Mouse (Mus musculus): Measurements from ENCODE around the gene Chd6. TPM values are rescaled to one million over a fixed set of nuclear protein-coding genes. Genes with fewer than 3 reads are reported as not detected.

The Chd6 gene
- polyA plus RNA-seq, 1 experiment from 2014 or later, result 30.8 TPM

DNA sequence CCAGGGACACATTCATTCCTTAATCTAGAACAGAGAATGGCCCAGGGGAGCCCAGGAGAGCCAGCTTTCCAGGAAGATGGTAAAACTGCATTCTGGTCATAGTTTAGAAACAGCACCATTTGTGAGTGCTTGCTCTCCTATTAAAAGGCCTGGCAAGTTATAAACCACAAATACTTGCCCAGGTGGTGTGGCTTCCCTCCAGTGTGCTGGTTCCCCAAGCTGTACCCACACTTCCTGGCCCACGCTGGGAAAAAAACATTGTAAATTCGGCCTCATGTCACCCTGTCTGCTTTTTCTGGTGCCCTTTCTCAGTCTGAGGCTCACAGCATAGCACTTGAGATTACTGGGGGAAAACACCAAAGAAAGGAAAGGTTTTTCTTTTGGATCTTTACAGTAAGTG is 55.1 kb downstream of the Chd6 start:
- Histone ChIP-seq H3K4me2 (ENCODE audit: low read length) (no peak overlapping the region), H3K36me3 (ENCODE audit: control insufficient read depth, insufficient read depth, low read length) (peaks cover 8% of the 10 kb centered on the region), H3K4me3 (ENCODE audit: low read depth, low read length) (no peak overlapping the region), H3K4me1 (ENCODE audit: control insufficient read depth, insufficient read depth, low read length) (no peaks in the 10 kb centered on the region), H3K9ac (ENCODE audit: low read depth, low read length) (no peak overlapping the region), H3K27ac (ENCODE audit: low read length) (no peak overlapping the region), H3K9me3 (replicated peaks; ENCODE audit: control insufficient read depth, low read length, poor library complexity, severe bottlenecking) (no peaks in the 10 kb centered on the region), H3K27me3 (ENCODE audit: control insufficient read depth, insufficient read depth, low read depth, low read length) (no peaks in the 10 kb centered on the region)
- WGBS, result 85% methylated on average over 2 of the region's 2 CpGs
- ATAC-seq, result no peak

DNA sequence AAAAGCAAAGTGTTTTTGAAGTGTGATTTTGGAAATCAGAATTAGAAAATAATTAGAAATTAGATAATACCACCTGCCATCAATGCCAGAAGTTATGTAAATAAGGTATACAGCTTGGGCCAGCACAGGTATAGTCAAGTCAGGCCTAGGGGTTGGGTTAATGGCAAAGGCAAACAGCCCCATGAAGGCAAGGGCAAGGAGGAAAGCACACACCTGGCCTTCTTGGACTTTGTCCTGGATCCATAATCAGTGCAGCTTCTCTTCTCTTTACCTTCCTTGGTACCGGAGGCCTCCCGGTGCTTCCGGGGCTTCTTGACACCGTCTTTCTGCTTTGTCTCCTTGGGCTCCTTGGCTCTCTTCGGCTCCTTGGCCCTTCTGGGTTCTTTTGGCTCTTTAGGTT is 56.7 kb downstream of the Chd6 start:
- H3K36me3 ChIP-seq (ENCODE audit: control insufficient read depth, insufficient read depth, low read length), result peaks cover 8% of the 10 kb centered on the region
- ATAC-seq, result no peak
- no peaks in the 10 kb centered on the region for H3K4me1 ChIP-seq (ENCODE audit: control insufficient read depth, insufficient read depth, low read length)
- no peaks in the 10 kb centered on the region for H3K9me3 ChIP-seq (replicated peaks; ENCODE audit: control insufficient read depth, low read length, poor library complexity, severe bottlenecking)
- H3K27me3 ChIP-seq (ENCODE audit: control insufficient read depth, insufficient read depth, low read depth, low read length), result no peaks in the 10 kb centered on the region
- no peak overlapping the region for H3K4me3 ChIP-seq (ENCODE audit: low read depth, low read length)
- 95% methylated on average over 5 of the region's 5 CpGs for WGBS
- no peak overlapping the region for H3K4me2 ChIP-seq (ENCODE audit: low read length)
- no peak overlapping the region for H3K27ac ChIP-seq (ENCODE audit: low read length)
- H3K9ac ChIP-seq (ENCODE audit: low read depth, low read length), result no peak overlapping the region

DNA sequence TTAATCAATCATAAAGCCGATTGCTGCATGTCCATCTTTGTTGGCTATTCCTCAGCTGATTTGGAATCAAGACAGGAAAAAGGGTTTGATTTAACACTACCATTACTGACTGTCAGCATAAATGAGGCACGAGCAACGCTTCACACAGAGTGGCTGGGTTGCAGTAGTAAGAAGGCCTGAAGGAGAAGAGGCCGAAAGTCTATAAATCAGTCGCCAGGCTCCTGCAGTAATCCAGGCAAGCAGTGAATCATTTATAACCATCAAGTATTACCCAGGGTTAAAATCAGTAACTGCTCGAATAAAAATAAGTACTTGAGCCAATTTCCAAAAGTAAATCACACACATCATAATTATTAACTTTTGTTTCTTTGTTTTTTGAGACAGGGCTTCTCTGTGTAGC is 59.4 kb downstream of the Chd6 start:
- H3K4me3 ChIP-seq (ENCODE audit: low read depth, low read length), result no peak overlapping the region
- no peaks in the 10 kb centered on the region for H3K9me3 ChIP-seq (replicated peaks; ENCODE audit: control insufficient read depth, low read length, poor library complexity, severe bottlenecking)
- peaks cover 5% of the 10 kb centered on the region for H3K36me3 ChIP-seq (ENCODE audit: control insufficient read depth, insufficient read depth, low read length)
- ATAC-seq, result no peak
- no peaks in the 10 kb centered on the region for H3K4me1 ChIP-seq (ENCODE audit: control insufficient read depth, insufficient read depth, low read length)
- H3K27ac ChIP-seq (ENCODE audit: low read length), result no peak overlapping the region
- WGBS, result 87% methylated on average over 6 of the region's 6 CpGs
- no peak overlapping the region for H3K4me2 ChIP-seq (ENCODE audit: low read length)
- no peak overlapping the region for H3K9ac ChIP-seq (ENCODE audit: low read depth, low read length)
- no peaks in the 10 kb centered on the region for H3K27me3 ChIP-seq (ENCODE audit: control insufficient read depth, insufficient read depth, low read depth, low read length)

DNA sequence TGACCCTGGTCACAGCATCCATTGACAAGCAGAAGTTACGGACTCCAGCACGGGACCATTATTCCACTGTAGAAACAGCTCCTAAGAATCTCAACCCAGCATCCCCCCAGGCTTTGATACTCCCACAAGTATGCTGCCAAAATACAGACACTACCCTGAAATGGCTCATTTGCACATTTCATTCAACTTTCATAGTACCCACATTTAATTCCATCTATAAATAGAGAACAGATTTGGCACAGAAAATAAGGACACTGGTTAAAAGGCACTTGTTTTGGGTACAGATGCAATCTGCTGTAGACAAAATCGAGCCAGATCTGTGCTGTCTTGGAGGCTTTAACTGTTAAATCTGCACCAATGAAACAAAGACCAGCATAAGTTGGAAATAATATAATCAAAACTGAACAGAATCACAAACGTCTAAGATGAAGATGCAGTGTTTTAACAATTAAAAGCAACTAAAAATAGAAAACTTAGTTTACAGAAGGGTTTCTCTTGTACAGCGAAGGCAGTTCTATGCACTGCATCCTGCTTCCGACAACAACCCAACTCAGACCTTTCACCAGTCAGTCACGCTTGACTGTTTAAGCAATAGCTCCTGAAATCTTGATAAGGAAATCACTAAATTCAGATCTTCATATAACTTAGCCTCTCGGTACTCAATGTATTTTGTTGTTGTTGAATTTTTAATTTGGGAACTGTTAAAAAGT is 64.2 kb downstream of the Chd6 start:
- peaks cover 2% of the 10 kb centered on the region for H3K36me3 ChIP-seq (ENCODE audit: control insufficient read depth, insufficient read depth, low read length)
- ATAC-seq, result no peak
- H3K4me2 ChIP-seq (ENCODE audit: low read length), result no peak overlapping the region
- H3K4me1 ChIP-seq (ENCODE audit: control insufficient read depth, insufficient read depth, low read length), result no peaks in the 10 kb centered on the region; the same call in 1 of the 2 replicates
- H3K9ac ChIP-seq (ENCODE audit: low read depth, low read length), result no peak overlapping the region
- no peaks in the 10 kb centered on the region for H3K27me3 ChIP-seq (ENCODE audit: control insufficient read depth, insufficient read depth, low read depth, low read length)
- no peak overlapping the region for H3K4me3 ChIP-seq (ENCODE audit: low read depth, low read length)
- 87% methylated on average over 8 of the region's 8 CpGs for WGBS
- no peak overlapping the region for H3K27ac ChIP-seq (ENCODE audit: low read length)
- H3K9me3 ChIP-seq (replicated peaks; ENCODE audit: control insufficient read depth, low read length, poor library complexity, severe bottlenecking), result no peaks in the 10 kb centered on the region

DNA sequence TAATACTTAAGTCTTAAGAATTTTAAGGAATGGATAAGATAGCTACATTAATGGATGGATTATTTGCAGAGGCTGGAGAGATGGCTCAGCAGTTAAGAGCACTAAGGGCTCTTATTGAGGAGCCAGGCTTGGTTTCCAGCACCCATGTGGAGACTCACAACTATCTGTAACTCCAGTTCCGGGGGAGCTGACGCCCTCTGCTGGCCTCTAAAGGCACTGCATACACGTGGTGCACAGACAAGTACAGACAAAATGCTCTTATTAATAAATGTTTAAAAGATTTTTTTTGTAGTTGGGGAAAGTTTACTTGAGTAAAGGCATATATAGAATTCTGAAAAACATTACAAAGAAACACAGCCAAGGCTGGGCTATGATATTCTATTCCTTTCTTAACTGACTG is 66.0 kb downstream of the Chd6 start:
- Histone ChIP-seq H3K4me3 (ENCODE audit: low read depth, low read length) (no peak overlapping the region), H3K4me1 (ENCODE audit: control insufficient read depth, insufficient read depth, low read length) (no peaks in the 10 kb centered on the region; the same call in 1 of the 2 replicates), H3K27me3 (ENCODE audit: control insufficient read depth, insufficient read depth, low read depth, low read length) (no peaks in the 10 kb centered on the region), H3K4me2 (ENCODE audit: low read length) (no peak overlapping the region), H3K36me3 (ENCODE audit: control insufficient read depth, insufficient read depth, low read length) (peaks cover 14% of the 10 kb centered on the region), H3K9ac (ENCODE audit: low read depth, low read length) (no peak overlapping the region), H3K27ac (ENCODE audit: low read length) (no peak overlapping the region), H3K9me3 (replicated peaks; ENCODE audit: control insufficient read depth, low read length, poor library complexity, severe bottlenecking) (no peaks in the 10 kb centered on the region)
- no peak for ATAC-seq
- 72% methylated on average over 3 of the region's 3 CpGs for WGBS

DNA sequence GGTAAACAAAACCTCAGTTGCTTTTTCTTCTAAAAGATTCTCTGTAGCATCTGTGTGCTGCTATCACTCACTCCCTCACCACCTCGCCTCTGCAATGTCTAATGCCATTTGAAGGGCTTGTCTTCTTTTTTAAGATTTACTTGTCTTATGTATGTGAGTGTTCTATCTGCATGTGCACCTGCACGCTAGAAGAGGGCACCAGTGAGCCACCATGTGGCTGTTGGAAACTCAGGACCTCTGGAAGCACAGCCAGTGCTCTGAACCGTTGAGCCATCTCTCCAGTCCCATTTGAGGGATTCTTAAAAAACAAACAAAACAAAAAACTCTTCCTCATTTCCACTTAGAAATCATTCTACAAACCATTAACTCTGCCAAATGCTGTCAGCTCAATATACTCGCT is 68.1 kb downstream of the Chd6 start:
- H3K4me2 ChIP-seq (ENCODE audit: low read length), result no peak overlapping the region
- H3K27me3 ChIP-seq (ENCODE audit: control insufficient read depth, insufficient read depth, low read depth, low read length), result no peaks in the 10 kb centered on the region
- H3K27ac ChIP-seq (ENCODE audit: low read length), result no peak overlapping the region
- H3K4me3 ChIP-seq (ENCODE audit: low read depth, low read length), result no peak overlapping the region
- H3K36me3 ChIP-seq (ENCODE audit: control insufficient read depth, insufficient read depth, low read length), result peaks cover 14% of the 10 kb centered on the region
- no peaks in the 10 kb centered on the region; the same call in 1 of the 2 replicates for H3K4me1 ChIP-seq (ENCODE audit: control insufficient read depth, insufficient read depth, low read length)
- no peak overlapping the region for H3K9ac ChIP-seq (ENCODE audit: low read depth, low read length)
- ATAC-seq, result no peak
- 72% methylated on average over 4 of the region's 4 CpGs for WGBS
- H3K9me3 ChIP-seq (replicated peaks; ENCODE audit: control insufficient read depth, low read length, poor library complexity, severe bottlenecking), result no peaks in the 10 kb centered on the region

DNA sequence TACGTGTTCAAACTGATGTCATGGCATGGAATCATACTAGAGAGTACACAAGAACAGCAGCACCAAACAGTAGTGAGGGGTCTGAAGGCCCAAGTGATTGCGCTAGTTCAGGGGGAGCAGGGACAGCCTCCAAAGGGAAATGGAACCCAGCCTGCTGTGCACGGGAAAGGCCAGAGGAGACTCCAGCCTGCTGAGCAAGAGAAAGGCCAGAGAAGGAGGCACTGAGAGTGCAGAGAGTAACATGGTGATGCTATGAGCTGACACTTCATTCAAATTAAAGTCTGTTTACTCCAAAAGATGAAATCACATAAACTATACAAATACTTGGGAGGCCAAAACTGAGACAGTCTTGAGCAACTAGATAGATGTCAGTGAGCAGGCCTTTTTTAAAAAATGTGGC is 71.1 kb downstream of the Chd6 start:
- Histone ChIP-seq H3K4me3 (ENCODE audit: low read depth, low read length) (no peak overlapping the region), H3K9ac (ENCODE audit: low read depth, low read length) (no peak overlapping the region), H3K27ac (ENCODE audit: low read length) (no peak overlapping the region), H3K9me3 (replicated peaks; ENCODE audit: control insufficient read depth, low read length, poor library complexity, severe bottlenecking) (no peaks in the 10 kb centered on the region), H3K27me3 (ENCODE audit: control insufficient read depth, insufficient read depth, low read depth, low read length) (no peaks in the 10 kb centered on the region), H3K36me3 (ENCODE audit: control insufficient read depth, insufficient read depth, low read length) (peaks cover 14% of the 10 kb centered on the region), H3K4me2 (ENCODE audit: low read length) (no peak overlapping the region), H3K4me1 (ENCODE audit: control insufficient read depth, insufficient read depth, low read length) (no peaks in the 10 kb centered on the region)
- no peak for ATAC-seq
- WGBS, result 90% methylated on average over 3 of the region's 3 CpGs

DNA sequence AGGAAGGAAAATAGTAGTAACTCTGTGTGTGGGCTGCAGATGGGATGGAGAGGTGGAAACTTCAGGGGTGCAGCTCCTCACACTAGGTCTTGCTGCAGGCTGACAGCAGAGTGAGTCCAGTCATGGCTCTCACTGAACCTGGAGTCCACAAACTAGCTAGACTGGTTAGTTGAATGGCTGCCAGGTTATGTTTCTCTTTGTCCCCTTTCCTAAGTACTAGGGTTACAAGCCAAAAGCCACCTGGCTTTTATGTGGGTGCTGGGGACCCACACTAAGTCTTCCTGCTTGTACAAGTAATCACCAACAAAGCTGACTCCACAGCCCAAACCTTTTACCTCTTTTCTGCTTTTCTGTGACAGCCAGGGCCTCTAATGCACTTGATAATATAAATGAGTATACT is 75.7 kb downstream of the Chd6 start:
- peaks cover 12% of the 10 kb centered on the region for H3K36me3 ChIP-seq (ENCODE audit: control insufficient read depth, insufficient read depth, low read length)

DNA sequence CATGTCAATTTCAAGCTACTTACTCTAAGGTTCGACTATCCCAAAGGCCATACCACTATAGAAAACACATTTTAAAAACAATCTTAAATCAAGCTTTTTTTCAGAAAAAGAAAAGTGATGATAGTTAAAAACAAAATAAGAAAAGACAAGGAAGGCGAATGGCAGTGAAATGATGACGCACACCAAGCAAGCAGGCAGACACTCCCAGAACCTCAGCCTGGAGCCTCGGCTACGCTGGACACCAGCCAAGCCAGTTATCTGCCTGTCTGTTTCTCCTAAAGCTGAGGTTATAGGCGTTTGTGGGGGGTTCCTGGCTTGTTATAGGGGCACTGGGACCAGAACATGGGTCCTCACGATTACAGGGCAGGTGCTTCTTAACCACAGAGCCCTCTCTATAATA is 76.5 kb downstream of the Chd6 start:
- Histone ChIP-seq H3K27me3 (ENCODE audit: control insufficient read depth, insufficient read depth, low read depth, low read length) (no peaks in the 10 kb centered on the region), H3K27ac (ENCODE audit: low read length) (no peak overlapping the region), H3K4me1 (ENCODE audit: control insufficient read depth, insufficient read depth, low read length) (no peaks in the 10 kb centered on the region), H3K4me3 (ENCODE audit: low read depth, low read length) (no peak overlapping the region), H3K36me3 (ENCODE audit: control insufficient read depth, insufficient read depth, low read length) (peaks cover 12% of the 10 kb centered on the region), H3K9ac (ENCODE audit: low read depth, low read length) (no peak overlapping the region), H3K9me3 (replicated peaks; ENCODE audit: control insufficient read depth, low read length, poor library complexity, severe bottlenecking) (no peaks in the 10 kb centered on the region), H3K4me2 (ENCODE audit: low read length) (no peak overlapping the region)
- WGBS, result 89% methylated on average over 7 of the region's 7 CpGs
- no peak for ATAC-seq

More for the DNA sequence above, 75.7 kb downstream of the Chd6 start:
- ATAC-seq, result no peak
- H3K4me3 ChIP-seq (ENCODE audit: low read depth, low read length), result no peak overlapping the region
- H3K4me2 ChIP-seq (ENCODE audit: low read length), result no peak overlapping the region
- H3K4me1 ChIP-seq (ENCODE audit: control insufficient read depth, insufficient read depth, low read length), result no peaks in the 10 kb centered on the region
- no peaks in the 10 kb centered on the region for H3K9me3 ChIP-seq (replicated peaks; ENCODE audit: control insufficient read depth, low read length, poor library complexity, severe bottlenecking)
- no peaks in the 10 kb centered on the region for H3K27me3 ChIP-seq (ENCODE audit: control insufficient read depth, insufficient read depth, low read depth, low read length)
- no peak overlapping the region for H3K27ac ChIP-seq (ENCODE audit: low read length)
- H3K9ac ChIP-seq (ENCODE audit: low read depth, low read length), result no peak overlapping the region

Measured in midbrain, embryonic 16.5 days (tissue).